Mouse (Mus musculus) embryonic facial prominence, embryonic 12.5 days (tissue): Measurements from ENCODE around the gene Astn2. TPM values are rescaled to one million over a fixed set of nuclear protein-coding genes. Genes with fewer than 3 reads are reported as not detected.

Source experiments
- ATAC-seq: fragments of 200-750 bp; cut with Nextera tagmentation; 2 replicates; pipeline ENCODE4 v1.8.0; 2017; ENCODE audit not compliant: insufficient number of reproducible peaks, insufficient read depth, low FRiP score, low TSS enrichment
- H3K27ac ChIP-seq: fragments of 300-500 bp; sonication (generic); 2 replicates; pipeline ENCODE4 v1.5.1; 2016; ENCODE audit warnings: mild to moderate bottlenecking
- H3K27me3 ChIP-seq: fragments of 300-500 bp; sonication (generic); 2 replicates; pipeline ENCODE4 v1.6.1; 2016; ENCODE audit warnings: mild to moderate bottlenecking, moderate library complexity
- H3K36me3 ChIP-seq: fragments of 300-500 bp; sonication (generic); 2 replicates; pipeline ENCODE4 v1.6.1; 2016; ENCODE audit warnings: mild to moderate bottlenecking
- H3K4me1 ChIP-seq: fragments of 300-500 bp; sonication (generic); 2 replicates; pipeline ENCODE4 v1.6.1; 2016
- H3K4me2 ChIP-seq: fragments of 300-500 bp; sonication (generic); replicated peaks from 2 replicates; pipeline ENCODE4 v1.6.1; 2016; ENCODE audit warnings: mild to moderate bottlenecking, moderate library complexity
- H3K4me3 ChIP-seq: fragments of 300-500 bp; sonication (generic); 2 replicates; pipeline ENCODE4 v1.5.1; 2016; ENCODE audit warnings: mild to moderate bottlenecking
- H3K9ac ChIP-seq: fragments of 300-500 bp; sonication (generic); 2 replicates; pipeline ENCODE4 v1.6.1; 2016; ENCODE audit warnings: mild to moderate bottlenecking, moderate library complexity
- H3K9me3 ChIP-seq: fragments of 300-500 bp; sonication (generic); 2 replicates; pipeline ENCODE4 v1.6.1; 2016; ENCODE audit warnings: mild to moderate bottlenecking, moderate library complexity
- WGBS: fragments of 180-500 bp; shearing (Covaris S2); methylation state at CpG from one replicate; pipeline ENCODE4 v1.1.7; 2016; 5-methylcytosine and 5-hydroxymethylcytosine counted together
- polyA plus RNA-seq: library from polyadenylated mRNA; unstranded; fragments of >200 nt; fragmentation: Nextera tagmentation; extraction: Ambion mirVana; gene quantifications from 2 replicates; pipeline ENCODE4 v1.2.1, GENCODE M21; 2016

Gene Astn2
- polyA plus RNA-seq, 1 experiment from 2014 or later: 1.6 TPM

DNA sequence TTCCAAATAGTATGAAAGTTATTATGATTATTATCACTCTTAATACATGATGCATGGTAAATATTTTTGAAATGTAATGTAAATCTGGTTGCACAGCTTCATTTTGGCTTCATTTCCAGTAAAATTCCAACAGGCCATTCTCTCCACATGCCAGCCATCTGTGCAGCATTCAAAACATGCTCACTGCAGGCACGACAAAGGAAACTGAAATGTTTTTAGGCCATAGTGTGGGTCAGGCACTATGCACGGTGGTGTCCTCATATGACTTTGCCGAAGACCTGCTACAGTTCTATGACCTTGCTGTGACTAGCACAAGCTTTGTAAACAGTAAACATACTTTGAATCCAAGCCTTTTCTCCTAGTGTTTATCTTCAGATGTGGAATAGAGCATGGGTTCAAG lies 642.3 kb downstream of the Astn2 start:
- no peak overlapping the region for H3K4me3 ChIP-seq
- no peaks in the 10 kb centered on the region for H3K4me1 ChIP-seq
- H3K27ac ChIP-seq: no peak overlapping the region
- H3K9me3 ChIP-seq: no peaks in the 10 kb centered on the region
- ATAC-seq: no peak
- H3K27me3 ChIP-seq: no peaks in the 10 kb centered on the region
- no peaks in the 10 kb centered on the region for H3K36me3 ChIP-seq
- 78% methylated on average over 3 of the region's 3 CpGs for WGBS
- H3K9ac ChIP-seq: no peak overlapping the region
- no peak overlapping the region for H3K4me2 ChIP-seq

DNA sequence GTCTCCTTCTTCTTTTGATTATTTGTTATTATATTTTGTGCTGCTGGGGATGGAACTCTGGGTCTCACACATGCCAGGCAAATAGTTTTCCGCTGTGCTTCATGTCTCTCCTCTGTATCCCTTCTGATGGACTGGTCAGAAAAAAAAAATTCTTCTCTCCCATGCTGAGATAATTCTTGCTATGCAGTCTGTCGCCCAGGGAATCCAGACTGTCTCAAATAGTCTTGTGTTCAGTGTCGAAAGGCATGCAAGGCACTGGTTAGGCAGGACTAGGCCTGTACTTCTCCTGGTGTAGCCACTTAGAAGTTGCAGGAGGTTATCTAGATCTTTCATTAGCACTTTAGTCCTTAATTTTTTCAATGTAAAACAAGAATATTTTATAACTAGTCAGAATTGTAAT lies 642.8 kb downstream of the Astn2 start:
- Histone ChIP-seq H3K27ac (no peak overlapping the region), H3K9ac (no peak overlapping the region), H3K4me2 (no peak overlapping the region), H3K4me3 (no peak overlapping the region), H3K27me3 (no peaks in the 10 kb centered on the region), H3K9me3 (no peaks in the 10 kb centered on the region), H3K36me3 (no peaks in the 10 kb centered on the region), H3K4me1 (no peaks in the 10 kb centered on the region)
- no peak for ATAC-seq
- 67% methylated on average over 3 of the region's 3 CpGs for WGBS

DNA sequence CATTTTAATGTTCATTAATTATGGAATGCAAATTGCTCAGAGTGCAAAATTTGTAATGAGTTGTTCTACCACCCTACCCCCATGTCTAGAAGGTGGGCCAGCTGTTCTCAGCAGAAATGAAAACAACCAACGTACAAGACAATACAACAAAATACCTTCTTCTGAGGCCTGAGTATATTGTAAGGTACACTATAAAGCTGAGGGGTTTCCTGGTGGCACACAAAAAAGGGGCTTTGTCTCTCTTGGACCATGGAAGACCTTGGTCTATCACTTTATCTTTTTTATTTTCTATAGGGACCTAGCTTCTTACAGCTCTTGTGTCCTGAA lies 645.6 kb downstream of the Astn2 start:
- H3K27me3 ChIP-seq: no peaks in the 10 kb centered on the region
- no peak for ATAC-seq
- H3K4me2 ChIP-seq: no peak overlapping the region

DNA sequence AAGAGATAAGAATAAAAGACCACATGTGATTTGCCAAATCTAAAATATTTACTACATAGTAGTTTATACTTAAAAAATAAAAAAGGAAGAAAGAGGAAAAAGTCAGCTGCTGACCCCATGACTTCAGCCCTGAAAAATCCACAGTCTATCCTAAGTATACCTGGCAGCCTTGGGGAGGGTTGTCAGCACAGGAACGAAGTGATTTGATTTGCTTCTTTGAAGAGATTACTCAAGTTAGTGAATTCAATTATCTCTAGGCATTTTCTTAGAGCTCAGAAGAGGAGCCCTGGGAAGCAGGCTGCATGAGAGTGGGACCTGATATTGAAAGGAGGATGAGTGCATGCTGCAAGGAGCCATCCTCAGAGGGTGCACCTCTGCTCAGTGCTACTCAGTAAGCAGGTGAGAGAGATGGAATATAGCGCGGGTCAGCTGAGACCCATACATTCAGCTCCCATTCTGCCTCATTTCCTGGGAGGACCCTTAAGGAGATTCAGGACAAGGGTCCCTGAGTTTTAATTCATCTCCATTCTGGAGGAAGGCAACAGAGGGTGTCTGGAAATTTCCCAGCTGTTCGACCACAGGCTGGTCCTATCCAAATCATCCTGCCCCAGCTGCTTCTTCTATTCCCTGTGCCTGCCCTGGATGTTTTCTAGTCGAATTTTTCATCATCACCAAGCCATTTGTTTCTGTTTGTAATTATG lies 646.1 kb downstream of the Astn2 start:
- Histone ChIP-seq H3K4me2 (no peak overlapping the region), H3K4me3 (no peak overlapping the region), H3K4me1 (no peaks in the 10 kb centered on the region), H3K27me3 (no peaks in the 10 kb centered on the region), H3K27ac (no peak overlapping the region), H3K36me3 (no peaks in the 10 kb centered on the region), H3K9ac (no peak overlapping the region), H3K9me3 (no peaks in the 10 kb centered on the region)
- WGBS: 66% methylated on average over 5 of the region's 5 CpGs
- ATAC-seq: no peak

More for the DNA sequence above, 645.6 kb downstream of the Astn2 start:
- Histone ChIP-seq H3K4me3 (no peak overlapping the region), H3K9me3 (no peaks in the 10 kb centered on the region), H3K4me1 (no peaks in the 10 kb centered on the region), H3K27ac (no peak overlapping the region), H3K9ac (no peak overlapping the region), H3K36me3 (no peaks in the 10 kb centered on the region)
- WGBS: 81% methylated on average over 1 of the region's 1 CpGs

DNA sequence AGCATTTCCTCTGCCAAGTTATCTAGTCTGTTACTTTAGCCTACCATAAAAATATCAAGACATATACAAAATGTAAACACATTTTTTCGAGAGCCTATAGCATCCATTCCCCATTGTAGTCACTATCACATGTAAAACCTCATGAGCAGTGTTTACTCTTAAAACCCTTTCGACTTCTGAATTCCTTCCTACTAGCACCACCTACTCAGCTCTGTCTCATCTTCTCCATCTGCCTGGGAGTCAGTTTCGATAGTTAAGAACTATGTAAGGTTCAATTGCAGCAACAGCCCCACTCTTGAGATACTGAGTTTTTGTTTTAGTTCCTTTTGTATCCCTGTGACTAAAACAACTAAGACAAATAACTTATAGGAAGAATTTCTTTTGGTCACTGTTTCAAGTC lies 651.5 kb downstream of the Astn2 start:
- WGBS: 84% methylated on average over 3 of the region's 3 CpGs
- H3K9ac ChIP-seq: no peak overlapping the region
- H3K4me2 ChIP-seq: no peak overlapping the region

DNA sequence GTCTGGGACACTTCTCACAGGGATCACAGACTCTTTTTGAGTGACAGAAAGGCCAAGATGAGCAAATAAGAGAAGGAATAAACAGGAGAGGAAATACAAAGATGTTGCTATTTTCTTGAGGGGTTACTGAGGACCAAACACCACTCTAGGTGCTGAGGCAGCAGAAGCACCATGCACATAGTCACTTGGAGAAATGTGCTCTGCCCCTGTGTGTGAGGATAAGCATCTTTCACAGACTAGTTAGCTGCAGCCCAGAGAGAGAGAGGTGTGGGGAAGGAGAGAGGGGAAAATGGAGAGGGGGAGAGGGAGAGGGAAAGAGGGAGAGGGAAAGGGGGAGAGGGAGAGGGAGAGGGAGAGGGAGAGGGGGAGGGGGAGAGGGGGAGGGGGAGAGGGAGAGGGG lies 659.6 kb downstream of the Astn2 start:
- H3K27me3 ChIP-seq: no peaks in the 10 kb centered on the region
- no peak overlapping the region for H3K27ac ChIP-seq
- no peaks in the 10 kb centered on the region for H3K36me3 ChIP-seq
- no peak overlapping the region for H3K4me3 ChIP-seq
- H3K9me3 ChIP-seq: no peaks in the 10 kb centered on the region
- H3K9ac ChIP-seq: no peak overlapping the region
- no peak overlapping the region for H3K4me2 ChIP-seq
- ATAC-seq: no peak
- no peaks in the 10 kb centered on the region for H3K4me1 ChIP-seq

More for the DNA sequence above, 651.5 kb downstream of the Astn2 start:
- Histone ChIP-seq H3K4me3 (no peak overlapping the region), H3K4me1 (no peaks in the 10 kb centered on the region), H3K9me3 (no peaks in the 10 kb centered on the region), H3K27me3 (no peaks in the 10 kb centered on the region), H3K36me3 (no peaks in the 10 kb centered on the region), H3K27ac (no peak overlapping the region)
- no peak for ATAC-seq

DNA sequence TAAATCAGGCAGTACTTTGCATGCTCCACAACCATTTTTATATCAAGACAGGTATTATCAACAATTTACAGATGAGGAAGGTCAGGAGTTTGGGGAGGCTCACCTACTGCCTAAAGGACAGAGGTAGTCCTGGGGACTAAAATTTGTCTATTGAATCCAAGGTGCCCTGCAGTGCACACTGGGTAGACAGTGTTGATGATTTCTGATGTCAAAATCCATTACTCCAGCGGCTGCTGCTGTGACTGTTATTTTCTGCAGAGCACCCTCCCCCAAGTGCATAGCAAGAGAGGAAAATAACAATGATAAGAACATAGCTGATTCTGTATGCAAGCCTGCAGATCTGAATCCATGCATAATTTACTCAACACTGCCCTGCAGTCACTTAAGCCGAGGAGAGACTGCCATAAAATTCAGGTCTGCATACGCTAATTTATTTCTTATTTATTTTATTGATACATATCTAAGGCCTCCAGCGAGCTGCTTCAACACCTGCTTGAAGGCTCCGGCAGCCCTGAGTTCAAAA lies 660.3 kb downstream of the Astn2 start:
- ATAC-seq: no peak
- Histone ChIP-seq H3K4me1 (no peaks in the 10 kb centered on the region), H3K4me3 (no peak overlapping the region), H3K4me2 (no peak overlapping the region), H3K36me3 (no peaks in the 10 kb centered on the region), H3K9ac (no peak overlapping the region), H3K27me3 (no peaks in the 10 kb centered on the region), H3K27ac (no peak overlapping the region), H3K9me3 (no peaks in the 10 kb centered on the region)
- WGBS: 64% methylated on average over 5 of the region's 5 CpGs

DNA sequence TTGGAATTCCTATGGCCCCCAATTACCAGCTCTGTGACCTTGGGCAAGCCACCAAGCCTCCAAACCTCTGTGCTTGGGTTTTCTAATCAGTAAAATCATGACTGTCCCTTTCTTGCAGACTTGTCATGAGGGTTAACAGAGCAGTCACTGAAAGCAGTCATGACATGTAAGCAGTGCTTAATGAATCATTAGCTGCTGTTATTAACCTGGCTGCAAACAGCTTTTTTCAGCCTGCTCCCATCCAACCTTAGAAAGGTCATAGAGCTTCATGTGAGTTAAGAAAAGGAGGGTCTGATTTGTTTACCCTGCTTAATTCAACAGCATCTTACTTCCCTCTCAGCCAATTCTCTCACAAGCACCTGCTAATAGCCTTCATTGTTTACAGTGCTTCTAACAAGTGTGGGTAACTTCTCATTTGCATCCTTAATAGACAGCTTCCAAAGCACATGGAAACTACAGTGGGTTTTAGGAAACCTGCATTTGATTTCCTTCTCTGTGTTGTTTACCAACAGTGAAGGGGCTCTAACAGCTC lies 661.2 kb downstream of the Astn2 start:
- Histone ChIP-seq H3K4me1 (no peaks in the 10 kb centered on the region), H3K36me3 (no peaks in the 10 kb centered on the region), H3K4me3 (no peak overlapping the region), H3K9me3 (no peaks in the 10 kb centered on the region), H3K9ac (no peak overlapping the region), H3K27ac (no peak overlapping the region), H3K27me3 (no peaks in the 10 kb centered on the region), H3K4me2 (no peak overlapping the region)
- no peak for ATAC-seq

DNA sequence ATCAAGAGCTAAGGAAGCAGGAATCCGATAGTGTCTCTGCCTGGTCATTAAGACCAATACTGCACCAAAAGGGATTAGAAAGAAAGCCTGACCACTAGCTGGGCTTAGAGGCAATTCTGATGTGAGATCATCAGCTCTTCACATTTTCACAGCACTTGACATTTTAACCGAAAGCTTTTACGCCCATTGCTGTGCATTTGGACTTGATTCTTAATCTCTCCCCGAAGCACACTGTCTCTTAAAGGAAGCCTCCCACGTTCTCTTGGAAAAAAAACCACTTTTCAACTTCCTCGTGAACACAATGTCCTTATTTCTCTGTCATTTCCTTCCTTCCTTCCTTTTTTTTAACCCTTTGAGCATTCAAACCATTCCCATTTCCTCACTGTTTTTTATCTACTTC lies 680.0 kb downstream of the Astn2 start:
- Histone ChIP-seq H3K4me1 (no peaks in the 10 kb centered on the region), H3K36me3 (no peaks in the 10 kb centered on the region), H3K4me2 (no peak overlapping the region), H3K9ac (no peak overlapping the region), H3K9me3 (no peaks in the 10 kb centered on the region), H3K27me3 (no peaks in the 10 kb centered on the region), H3K27ac (no peak overlapping the region), H3K4me3 (no peak overlapping the region)
- no peak for ATAC-seq
- WGBS: 60% methylated on average over 6 of the region's 6 CpGs

DNA sequence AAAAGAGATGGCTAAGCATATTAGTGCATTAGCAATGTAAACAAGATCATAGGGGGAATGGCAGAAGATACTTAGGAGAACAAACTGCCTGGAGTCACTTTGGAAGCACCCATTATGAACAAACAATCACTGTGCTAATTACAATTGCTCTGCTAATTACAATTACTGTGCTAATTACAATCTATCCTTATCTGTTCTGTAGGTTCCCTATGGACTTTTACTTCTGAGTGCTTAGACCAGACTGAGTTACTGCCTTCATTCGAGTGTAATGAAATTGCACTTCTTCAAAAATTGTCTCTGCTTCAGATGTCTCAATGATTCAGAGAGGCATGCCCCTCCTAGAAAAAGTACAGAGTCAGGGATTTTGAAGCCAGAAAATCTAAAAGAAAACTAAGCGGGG lies 684.8 kb downstream of the Astn2 start:
- no peak overlapping the region for H3K4me3 ChIP-seq
- no peaks in the 10 kb centered on the region for H3K27me3 ChIP-seq
- H3K9me3 ChIP-seq: no peaks in the 10 kb centered on the region
- H3K27ac ChIP-seq: no peak overlapping the region
- no peak overlapping the region for H3K4me2 ChIP-seq
- no peak overlapping the region for H3K9ac ChIP-seq
- no peak for ATAC-seq
- 72% methylated on average over 2 of the region's 2 CpGs for WGBS
- H3K36me3 ChIP-seq: no peaks in the 10 kb centered on the region
- no peaks in the 10 kb centered on the region for H3K4me1 ChIP-seq

DNA sequence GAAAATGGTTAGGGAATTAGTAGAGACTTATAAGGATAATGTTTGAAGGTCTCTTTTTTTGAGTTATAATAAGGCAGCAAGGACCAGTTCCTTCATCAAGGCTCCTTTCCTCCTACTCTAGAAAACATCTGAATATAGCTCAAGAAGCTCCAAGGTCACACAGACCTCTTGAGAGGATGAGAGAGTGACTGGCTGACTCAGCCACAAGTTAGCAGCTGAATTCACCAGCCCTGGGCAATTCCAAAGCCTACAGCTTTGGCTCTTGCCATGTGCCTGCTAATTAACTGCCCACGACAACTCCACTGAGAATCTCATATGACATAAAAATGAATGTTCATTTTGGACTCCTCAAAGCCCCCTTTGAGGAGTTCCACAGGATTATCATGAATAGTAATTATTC lies 686.5 kb downstream of the Astn2 start:
- H3K27me3 ChIP-seq: no peaks in the 10 kb centered on the region
- H3K9ac ChIP-seq: no peak overlapping the region
- no peaks in the 10 kb centered on the region for H3K9me3 ChIP-seq
- 71% methylated on average over 1 of the region's 1 CpGs for WGBS
- no peaks in the 10 kb centered on the region for H3K36me3 ChIP-seq
- H3K4me1 ChIP-seq: no peaks in the 10 kb centered on the region
- H3K27ac ChIP-seq: no peak overlapping the region
- H3K4me2 ChIP-seq: no peak overlapping the region
- H3K4me3 ChIP-seq: no peak overlapping the region
- no peak for ATAC-seq

DNA sequence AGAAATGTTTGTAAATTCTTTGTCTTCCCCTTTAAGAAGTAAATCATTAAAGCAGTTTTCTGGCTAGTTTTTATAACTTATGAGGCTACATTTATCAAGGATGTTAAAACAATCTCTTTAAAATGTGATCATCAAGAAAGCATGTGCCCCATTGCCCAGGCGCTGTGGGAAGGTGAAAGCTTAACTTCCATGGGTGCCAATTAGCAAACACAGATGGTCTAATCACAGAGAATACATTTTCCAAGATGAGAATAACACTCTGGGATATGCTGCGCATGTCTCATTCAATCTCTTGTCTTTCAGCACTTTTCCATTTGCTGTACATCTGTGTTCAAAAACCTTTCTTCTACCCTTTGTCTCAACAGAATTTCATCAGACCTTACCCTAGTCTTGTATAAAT lies 688.3 kb downstream of the Astn2 start:
- H3K4me1 ChIP-seq: no peaks in the 10 kb centered on the region
- no peak overlapping the region for H3K27ac ChIP-seq
- H3K9me3 ChIP-seq: no peaks in the 10 kb centered on the region
- H3K4me3 ChIP-seq: no peak overlapping the region
- no peak for ATAC-seq
- WGBS: 89% methylated on average over 2 of the region's 2 CpGs
- no peak overlapping the region for H3K9ac ChIP-seq
- no peaks in the 10 kb centered on the region for H3K27me3 ChIP-seq
- no peaks in the 10 kb centered on the region for H3K36me3 ChIP-seq
- no peak overlapping the region for H3K4me2 ChIP-seq
